Mouse (Mus musculus): Measurements from ENCODE around the gene Olfr1419. TPM values are rescaled to one million over a fixed set of nuclear protein-coding genes. Genes with fewer than 3 reads are reported as not detected.
A peak's percentile ranks its signal among the peaks of the same experiment; 100 is the strongest.

Gene Olfr1419
- polyA plus RNA-seq, 1 experiment from 2014 or later, result not detected

DNA sequence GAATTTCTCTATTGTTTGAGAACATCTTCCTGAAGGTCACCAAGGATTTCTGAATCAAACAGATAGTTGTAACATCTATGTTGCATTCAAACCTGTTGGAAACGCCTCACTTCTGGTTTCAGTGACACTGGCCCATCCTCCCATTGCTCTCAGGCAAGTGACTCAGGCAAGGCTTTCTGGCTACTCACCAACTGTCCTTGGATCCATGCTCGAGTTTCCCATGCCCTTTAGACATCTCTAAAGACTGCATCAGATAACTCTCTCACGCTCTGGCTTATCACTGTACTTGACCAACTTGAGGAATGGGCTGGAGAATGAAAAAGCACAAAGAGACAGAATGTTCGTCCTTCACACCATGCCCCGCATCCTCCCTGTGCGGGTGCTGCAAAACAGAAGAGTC, 18.4 kb downstream of the Olfr1419 start:
- Histone ChIP-seq H3K4me2 (no peak overlapping the region), H3K27me3 (no peaks in the 10 kb centered on the region), H3K9ac (no peak overlapping the region), H3K9me3 (no peaks in the 10 kb centered on the region), H3K4me1 (replicated peaks) (no peaks in the 10 kb centered on the region), H3K4me3 (no peak overlapping the region), H3K36me3 (no peaks in the 10 kb centered on the region), H3K27ac (replicated peaks) (no peak overlapping the region)
- no peak for ATAC-seq (ENCODE audit: low FRiP score, low read depth)
- 80% methylated on average over 6 of the region's 6 CpGs for WGBS

DNA sequence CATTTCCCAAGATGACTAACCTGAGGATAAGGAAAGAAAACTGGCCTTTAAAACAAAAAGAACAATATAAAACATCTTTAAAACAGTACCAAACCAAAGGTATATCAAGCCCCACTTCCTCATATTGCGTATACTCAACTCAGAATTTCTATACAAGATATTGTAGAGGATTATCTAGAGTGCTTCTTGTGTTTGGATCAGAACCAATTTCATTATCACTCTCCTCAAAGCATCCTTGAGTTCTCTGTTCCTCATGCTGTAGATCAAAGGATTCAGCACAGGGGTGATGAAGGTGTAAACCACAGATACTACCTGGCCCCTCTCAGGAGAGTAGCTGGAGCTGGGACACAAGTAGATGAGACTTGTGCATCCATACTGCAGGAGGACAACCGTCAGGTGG, 20.1 kb downstream of the Olfr1419 start:
- no peak for ATAC-seq (ENCODE audit: low FRiP score, low read depth)
- Histone ChIP-seq H3K27me3 (no peaks in the 10 kb centered on the region), H3K4me1 (replicated peaks) (no peaks in the 10 kb centered on the region), H3K9me3 (no peaks in the 10 kb centered on the region), H3K36me3 (no peaks in the 10 kb centered on the region), H3K9ac (no peak overlapping the region), H3K4me2 (no peak overlapping the region), H3K27ac (replicated peaks) (no peak overlapping the region), H3K4me3 (no peak overlapping the region)
- 91% methylated on average over 2 of the region's 2 CpGs for WGBS

DNA sequence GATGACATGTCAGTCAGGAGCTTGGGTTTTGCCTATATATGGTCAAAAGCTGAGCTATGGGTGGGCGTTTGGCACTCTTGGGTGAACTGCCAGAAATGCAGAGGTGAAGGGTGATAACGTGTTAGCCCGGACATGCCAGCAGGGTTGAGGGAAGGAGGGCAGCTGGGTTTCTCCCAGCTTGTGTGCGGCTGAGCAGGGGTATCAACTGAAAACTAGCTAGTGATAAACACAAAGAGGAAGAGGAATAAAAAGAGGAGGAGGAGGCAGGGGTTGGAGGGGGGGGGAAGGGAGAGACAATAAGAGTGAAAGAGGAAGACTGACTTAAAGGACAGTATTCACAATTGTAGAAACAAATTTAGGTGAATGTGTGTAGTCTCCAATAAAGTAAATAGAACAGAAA, 22.3 kb downstream of the Olfr1419 start:
- Histone ChIP-seq H3K4me3 (no peak overlapping the region), H3K27me3 (no peaks in the 10 kb centered on the region), H3K4me1 (replicated peaks) (no peaks in the 10 kb centered on the region), H3K36me3 (no peaks in the 10 kb centered on the region), H3K4me2 (no peak overlapping the region), H3K9me3 (no peaks in the 10 kb centered on the region), H3K9ac (no peak overlapping the region), H3K27ac (replicated peaks) (no peak overlapping the region)
- no peak for ATAC-seq (ENCODE audit: low FRiP score, low read depth)
- 72% methylated on average over 4 of the region's 4 CpGs for WGBS

DNA sequence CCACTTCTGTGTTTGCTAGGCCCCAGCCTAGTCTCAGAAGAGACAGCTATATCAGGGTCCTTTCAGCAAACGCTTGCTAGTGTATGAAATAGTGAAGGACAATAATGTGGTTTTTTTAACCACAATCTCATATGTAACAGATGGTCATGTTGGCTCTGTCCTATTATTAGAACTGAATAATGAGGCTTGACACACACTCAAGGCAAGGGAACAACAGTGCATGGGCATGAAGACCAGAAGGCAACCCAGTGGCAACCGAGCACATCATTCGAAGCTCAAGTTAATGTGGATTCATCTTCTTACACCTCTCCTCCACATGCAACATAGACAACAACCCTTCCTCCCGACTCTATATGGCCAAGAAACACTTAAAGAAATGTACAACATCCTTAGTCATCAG, 28.6 kb downstream of the Olfr1419 start:
- Histone ChIP-seq H3K27ac (replicated peaks) (no peak overlapping the region), H3K4me1 (replicated peaks) (no peaks in the 10 kb centered on the region), H3K9me3 (no peaks in the 10 kb centered on the region), H3K4me3 (no peak overlapping the region), H3K4me2 (no peak overlapping the region), H3K36me3 (no peaks in the 10 kb centered on the region), H3K27me3 (no peaks in the 10 kb centered on the region), H3K9ac (no peak overlapping the region)
- WGBS, result 87% methylated on average over 4 of the region's 4 CpGs
- no peak for ATAC-seq (ENCODE audit: low FRiP score, low read depth)

DNA sequence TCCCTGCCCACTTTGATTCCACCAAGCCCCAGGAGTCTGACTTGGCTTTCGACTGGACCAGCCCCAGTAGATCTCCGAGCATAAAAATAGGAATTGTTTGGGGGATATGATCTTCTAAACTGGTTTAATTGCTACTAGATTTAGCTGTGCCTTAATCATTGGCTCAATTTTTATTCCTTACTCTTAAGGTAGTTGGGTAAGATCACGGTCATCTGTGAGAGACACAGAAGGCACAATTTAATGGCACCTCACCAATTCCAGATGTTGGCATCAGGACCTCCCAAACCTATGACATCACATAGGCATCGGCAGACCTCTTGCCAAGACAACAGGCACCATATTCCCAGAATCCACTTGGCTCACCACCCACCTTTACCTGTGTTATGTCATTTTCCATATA, 35.8 kb downstream of the Olfr1419 start, which contains the start of gene Olfr1417:
Olfr1417 (minus strand) TSS at position 101 of the 400 bp plus-strand sequence.
- no peaks in the 10 kb centered on the region for H3K9me3 ChIP-seq
- H3K4me3 ChIP-seq, result no peak within 1 kb of the TSS
- WGBS, result 90% methylated on average over 4 of the region's 4 CpGs
- no peak within 1 kb of the TSS for H3K4me2 ChIP-seq
- no peak within 1 kb of the TSS for H3K9ac ChIP-seq
- H3K27me3 ChIP-seq, result no peaks in the 10 kb centered on the region
- H3K4me1 ChIP-seq (replicated peaks), result no peaks in the 10 kb centered on the region
- no peak within 1 kb of the TSS for H3K27ac ChIP-seq (replicated peaks)
- no peak for ATAC-seq (ENCODE audit: low FRiP score, low read depth)
- H3K36me3 ChIP-seq, result no peaks in the 10 kb centered on the region

DNA sequence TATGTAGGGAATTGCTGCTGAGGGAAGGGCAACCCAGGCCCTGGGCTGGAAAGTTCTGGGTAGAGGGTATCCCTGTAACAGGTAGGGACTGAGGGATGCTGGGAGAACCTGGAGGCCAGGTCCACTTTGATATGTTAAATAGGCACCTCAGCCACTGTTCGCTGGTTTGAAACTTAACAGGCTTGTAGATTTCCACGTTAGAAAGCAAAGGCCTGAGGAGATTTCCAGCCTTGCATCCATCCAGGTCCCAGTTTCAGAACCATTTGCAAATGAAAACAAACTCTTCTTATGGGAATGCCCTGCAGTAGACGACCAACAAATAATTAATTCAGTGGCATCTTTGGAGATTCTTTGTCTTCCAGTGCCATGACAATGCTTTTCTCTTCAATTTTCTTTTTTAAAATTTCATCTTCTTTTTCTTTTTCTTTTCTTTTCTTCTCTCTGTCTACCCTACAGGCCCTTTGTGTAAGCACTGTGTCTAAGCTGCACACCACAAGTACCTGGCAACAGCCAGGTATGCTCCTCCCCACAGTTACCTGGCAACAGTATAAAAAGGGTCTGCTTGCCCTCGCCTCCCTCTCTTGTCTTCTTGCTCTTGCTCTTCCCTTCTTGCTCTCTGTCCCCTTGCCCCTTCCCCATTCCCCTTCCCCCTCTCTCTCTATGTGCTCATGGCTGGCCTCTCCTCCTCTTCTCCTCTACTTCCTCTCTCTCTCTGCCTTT, 51.4 kb downstream of the Olfr1419 start:
- no peak overlapping the region for H3K9ac ChIP-seq
- no peak overlapping the region for H3K27ac ChIP-seq (replicated peaks)
- no peaks in the 10 kb centered on the region for H3K9me3 ChIP-seq
- H3K27me3 ChIP-seq, result peaks cover 8% of the 10 kb centered on the region; the same call in 1 of the 2 replicates
- ATAC-seq (ENCODE audit: low FRiP score, low read depth), result no peak
- H3K4me1 ChIP-seq (replicated peaks), result peaks cover 12% of the 10 kb centered on the region
- 31% methylated on average over 4 of the region's 4 CpGs for WGBS
- H3K4me2 ChIP-seq, result no peak overlapping the region
- H3K36me3 ChIP-seq, result no peaks in the 10 kb centered on the region
- H3K4me3 ChIP-seq, result no peak overlapping the region

DNA sequence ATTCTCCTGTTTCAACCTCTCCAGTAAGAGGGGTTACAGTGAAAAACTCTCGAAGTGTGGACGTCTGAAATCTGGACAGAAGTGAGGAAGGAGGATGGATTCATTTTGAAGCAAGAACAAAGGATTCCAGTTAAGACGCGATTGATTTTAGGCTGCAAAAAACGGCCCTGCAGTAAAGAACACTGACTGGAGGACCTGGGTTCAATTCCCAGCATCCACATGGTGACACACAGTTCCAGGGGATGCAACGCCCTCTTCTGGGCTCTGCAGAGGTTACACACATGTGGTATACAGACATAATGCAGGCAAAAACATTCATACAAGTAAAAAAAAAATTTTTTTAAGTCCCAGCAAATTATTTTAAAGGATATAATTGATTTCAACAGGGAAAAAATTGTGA, 54.7 kb downstream of the Olfr1419 start:
- Histone ChIP-seq H3K27me3 (peaks cover 14% of the 10 kb centered on the region), H3K4me2 (peak overlapping the region; percentile 95), H3K4me1 (replicated peaks) (peaks cover 19% of the 10 kb centered on the region), H3K4me3 (peak overlapping the region; percentile 85), H3K36me3 (no peaks in the 10 kb centered on the region), H3K9me3 (no peaks in the 10 kb centered on the region), H3K27ac (replicated peaks) (no peak overlapping the region), H3K9ac (no peak overlapping the region)
- no peak for ATAC-seq (ENCODE audit: low FRiP score, low read depth)
- 35% methylated on average over 6 of the region's 6 CpGs for WGBS

DNA sequence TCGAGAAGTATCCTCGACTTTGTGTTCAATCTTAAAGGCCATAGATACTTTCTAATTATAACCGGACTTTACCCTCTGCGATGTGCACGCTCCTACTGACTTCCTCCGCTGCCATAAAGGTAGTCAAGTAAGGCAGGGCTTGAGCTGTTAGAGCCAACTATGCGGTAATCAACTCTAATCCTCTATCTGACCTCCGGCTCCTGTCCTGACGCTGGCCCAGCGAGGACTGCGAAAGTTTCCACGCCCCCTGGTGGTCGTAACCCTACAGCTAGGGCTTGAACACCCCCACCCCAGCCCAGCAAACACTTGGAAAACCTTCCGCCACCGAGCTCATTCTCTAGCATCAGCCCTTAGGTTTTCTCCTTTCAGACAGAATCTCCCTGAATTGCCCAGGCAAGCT, 55.1 kb downstream of the Olfr1419 start:
- whole genome bisulfite sequencing, result under 1% methylated on average over 15 of the region's 15 CpGs
- no peaks in the 10 kb centered on the region for H3K36me3 ChIP-seq
- H3K4me2 ChIP-seq, result peak overlapping the region; percentile 95
- H3K4me3 ChIP-seq, result peak overlapping the region; percentile 85
- 0 out of 2 replicates have a peak overlapping the region, but pooled peaks have one; percentile 85 for H3K9ac ChIP-seq
- H3K9me3 ChIP-seq, result no peaks in the 10 kb centered on the region
- H3K4me1 ChIP-seq (replicated peaks), result peaks cover 19% of the 10 kb centered on the region
- H3K27me3 ChIP-seq, result peaks cover 14% of the 10 kb centered on the region
- no peak overlapping the region for H3K27ac ChIP-seq (replicated peaks)
- peak; percentile 61; the same call in 1 of the 2 replicates for ATAC-seq (ENCODE audit: low FRiP score, low read depth)

DNA sequence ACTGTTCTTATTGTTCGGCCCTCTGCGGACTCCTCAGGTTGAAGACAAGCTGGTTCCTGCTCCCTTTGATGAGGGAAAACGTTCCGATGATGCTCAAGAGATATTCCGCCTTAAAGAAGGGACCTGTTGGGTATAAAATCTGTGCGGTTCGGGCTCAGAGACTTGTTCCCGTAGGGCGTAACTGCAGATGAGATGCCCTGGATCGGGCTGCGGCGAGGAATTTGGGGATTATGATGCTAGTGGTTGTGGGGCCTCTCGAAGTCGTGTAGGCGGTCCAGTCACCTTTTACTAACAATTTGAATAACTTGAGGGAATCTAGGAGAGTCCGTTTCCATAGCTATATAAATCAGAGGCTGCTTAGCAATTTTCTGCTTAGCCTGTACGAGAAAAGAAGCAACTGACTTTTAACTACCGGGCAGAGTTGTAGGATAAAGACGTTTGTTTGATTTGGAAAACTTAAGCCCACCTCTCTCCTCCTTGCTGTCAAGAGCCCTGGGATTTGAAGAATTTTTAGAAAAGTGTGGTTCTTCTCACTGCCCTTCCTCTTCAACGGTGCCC, 55.7 kb downstream of the Olfr1419 start, which contains the start of gene Stx3:
Stx3 (minus strand) TSS at position 261 of the 558 bp plus-strand sequence.
- Histone ChIP-seq H3K4me2 (peak within 1 kb of the TSS; percentile 95), H3K27me3 (peaks cover 14% of the 10 kb centered on the region), H3K4me3 (peak within 1 kb of the TSS; percentile 85), H3K9me3 (no peaks in the 10 kb centered on the region), H3K36me3 (no peaks in the 10 kb centered on the region), H3K27ac (replicated peaks) (peak within 1 kb of the TSS; percentile 63), H3K9ac (peak within 1 kb of the TSS; percentile 85), H3K4me1 (replicated peaks) (peaks cover 19% of the 10 kb centered on the region)
- no peak for ATAC-seq (ENCODE audit: low FRiP score, low read depth)
- under 1% methylated on average over 20 of the region's 20 CpGs for WGBS

Small RNAs within 50 kb of the gene (microRNA-seq; reads per million reads assigned to microRNA genes)
- 7.6 reads per million, percentile 26 among the genes with 10 or more reads in this experiment for gene Mir6994

Other genes starting within 250 kb of the Olfr1419 start
- not detected in 2 replicates for gene Ms4a3, start 234.3 kb downstream of the Olfr1419 start, polyA plus RNA-seq (2015; fragmentation: Nextera tagmentation; extraction: Ambion mirVana)
- not detected in 2 replicates for gene Oosp2, start 214.5 kb downstream of the Olfr1419 start, polyA plus RNA-seq (2015; fragmentation: Nextera tagmentation; extraction: Ambion mirVana)
- gene Oosp1, start 184.0 kb downstream of the Olfr1419 start, polyA plus RNA-seq (2015; fragmentation: Nextera tagmentation; extraction: Ambion mirVana), result not detected in 2 replicates
- gene Oosp3, start 178.1 kb downstream of the Olfr1419 start, polyA plus RNA-seq (2015; fragmentation: Nextera tagmentation; extraction: Ambion mirVana), result not detected in 2 replicates
- gene Gif, start 127.6 kb downstream of the Olfr1419 start, polyA plus RNA-seq (2015; fragmentation: Nextera tagmentation; extraction: Ambion mirVana), result not detected in 2 replicates
- 44.6 and 45.2 TPM in 2 replicates for gene Mrpl16, start 104.7 kb downstream of the Olfr1419 start, polyA plus RNA-seq (2015; fragmentation: Nextera tagmentation; extraction: Ambion mirVana)
- 17.6 and 20.6 TPM in 2 replicates for gene Stx3, start 55.7 kb downstream of the Olfr1419 start, polyA plus RNA-seq (2015; fragmentation: Nextera tagmentation; extraction: Ambion mirVana)
- gene Olfr1417, start 35.9 kb downstream of the Olfr1419 start, polyA plus RNA-seq (2015; fragmentation: Nextera tagmentation; extraction: Ambion mirVana), result 0.09 and 0.12 TPM in 2 replicates
- gene Olfr1418, start 14.0 kb downstream of the Olfr1419 start, polyA plus RNA-seq (2015; fragmentation: Nextera tagmentation; extraction: Ambion mirVana), result not detected in 2 replicates
- not detected in 2 replicates for gene Olfr1420, start 11.5 kb upstream of the Olfr1419 start, polyA plus RNA-seq (2015; fragmentation: Nextera tagmentation; extraction: Ambion mirVana)
- 15.1 and 16.8 TPM in 2 replicates for gene Patl1, start 37.3 kb upstream of the Olfr1419 start, polyA plus RNA-seq (2015; fragmentation: Nextera tagmentation; extraction: Ambion mirVana)
- 3.4 and 3.7 TPM in 2 replicates for gene Osbp, start 90.8 kb upstream of the Olfr1419 start, polyA plus RNA-seq (2015; fragmentation: Nextera tagmentation; extraction: Ambion mirVana)
- not detected in 2 replicates for gene Olfr1423, start 166.2 kb upstream of the Olfr1419 start, polyA plus RNA-seq (2015; fragmentation: Nextera tagmentation; extraction: Ambion mirVana)
- gene Olfr1424, start 187.6 kb upstream of the Olfr1419 start, polyA plus RNA-seq (2015; fragmentation: Nextera tagmentation; extraction: Ambion mirVana), result not detected in 2 replicates
- gene Olfr1425, start 202.6 kb upstream of the Olfr1419 start, polyA plus RNA-seq (2015; fragmentation: Nextera tagmentation; extraction: Ambion mirVana), result not detected in 2 replicates
- gene Olfr1426, start 216.9 kb upstream of the Olfr1419 start, polyA plus RNA-seq (2015; fragmentation: Nextera tagmentation; extraction: Ambion mirVana), result not detected in 2 replicates
- not detected in 2 replicates for gene Olfr1427, start 228.2 kb upstream of the Olfr1419 start, polyA plus RNA-seq (2015; fragmentation: Nextera tagmentation; extraction: Ambion mirVana)
- gene Olfr1428, start 240.8 kb upstream of the Olfr1419 start, polyA plus RNA-seq (2015; fragmentation: Nextera tagmentation; extraction: Ambion mirVana), result not detected in 2 replicates
- gene Olfr76, start 248.1 kb upstream of the Olfr1419 start, polyA plus RNA-seq (2015; fragmentation: Nextera tagmentation; extraction: Ambion mirVana), result not detected in 2 replicates

Measured in hindbrain, embryonic 15.5 days (tissue).